Mouse (Mus musculus): ENCODE results near the gene 4933407L21Rik. TPM values are rescaled to one million over a fixed set of nuclear protein-coding genes. Genes with fewer than 3 reads are reported as not detected.

Gene 4933407L21Rik
- total RNA-seq (2021), result under 1 TPM; 0.18 to 0.24 TPM
- long read RNA-seq, experiment 1, result 0 reads
- long read RNA-seq, experiment 2, result 0 reads

GRCm38 (mm10) chr1:85928057-85928687, at the start of gene 4933407L21Rik:
Gene 4933407L21Rik, plus strand, starts transcription at chr1:85928483.
- DNase-seq, result no peak

- DNase-seq, result no peak
Measured at GRCm38 (mm10) chr1:85882003-85882402, 46.3 kb upstream of the 4933407L21Rik start.

- no peak for DNase-seq
Measured at GRCm38 (mm10) chr1:85887221-85887620, 41.1 kb upstream of the 4933407L21Rik start.

GRCm38 (mm10) chr1:85894231-85894747, 34.0 kb upstream of the 4933407L21Rik start, which contains the start of gene Itm2c:
Gene Itm2c, plus strand, starts transcription at chr1:85894281.
- DNase-seq, result peak; percentile 96

- peak; percentile 67 for DNase-seq
Measured at GRCm38 (mm10) chr1:85894748-85895360, 33.4 kb upstream of the 4933407L21Rik start.

- peak; percentile 75 for DNase-seq
Measured at GRCm38 (mm10) chr1:85895391-85895837, 32.9 kb upstream of the 4933407L21Rik start.

GRCm38 (mm10) chr1:85896110-85896509, 32.2 kb upstream of the 4933407L21Rik start:
- no peak for DNase-seq

- DNase-seq, result peak; percentile 46
Measured at GRCm38 (mm10) chr1:85896781-85897700, 31.2 kb upstream of the 4933407L21Rik start.

GRCm38 (mm10) chr1:85897901-85898760, 30.2 kb upstream of the 4933407L21Rik start:
- no peak for DNase-seq

GRCm38 (mm10) chr1:85898761-85899387, 29.4 kb upstream of the 4933407L21Rik start:
- no peak for DNase-seq

- no peak for DNase-seq
Measured at GRCm38 (mm10) chr1:85899388-85899761, 28.9 kb upstream of the 4933407L21Rik start.

GRCm38 (mm10) chr1:85900521-85901333, 27.6 kb upstream of the 4933407L21Rik start:
- DNase-seq, result no peak

- DNase-seq, result no peak
Measured at GRCm38 (mm10) chr1:85901516-85902107, 26.7 kb upstream of the 4933407L21Rik start.

GRCm38 (mm10) chr1:85902108-85902561, 26.1 kb upstream of the 4933407L21Rik start:
- peak; percentile 60 for DNase-seq

- DNase-seq, result no peak
Measured at GRCm38 (mm10) chr1:85906892-85907291, 21.4 kb upstream of the 4933407L21Rik start.

- no peak for DNase-seq
Measured at GRCm38 (mm10) chr1:85908754-85909590, 19.3 kb upstream of the 4933407L21Rik start.

GRCm38 (mm10) chr1:85913078-85913755, 15.1 kb upstream of the 4933407L21Rik start:
- no peak for DNase-seq

- no peak for DNase-seq
Measured at GRCm38 (mm10) chr1:85915890-85916289, 12.4 kb upstream of the 4933407L21Rik start.
